8 mouse cellular contexts compared by ENCODE assay signal in the genomic region with DNA sequence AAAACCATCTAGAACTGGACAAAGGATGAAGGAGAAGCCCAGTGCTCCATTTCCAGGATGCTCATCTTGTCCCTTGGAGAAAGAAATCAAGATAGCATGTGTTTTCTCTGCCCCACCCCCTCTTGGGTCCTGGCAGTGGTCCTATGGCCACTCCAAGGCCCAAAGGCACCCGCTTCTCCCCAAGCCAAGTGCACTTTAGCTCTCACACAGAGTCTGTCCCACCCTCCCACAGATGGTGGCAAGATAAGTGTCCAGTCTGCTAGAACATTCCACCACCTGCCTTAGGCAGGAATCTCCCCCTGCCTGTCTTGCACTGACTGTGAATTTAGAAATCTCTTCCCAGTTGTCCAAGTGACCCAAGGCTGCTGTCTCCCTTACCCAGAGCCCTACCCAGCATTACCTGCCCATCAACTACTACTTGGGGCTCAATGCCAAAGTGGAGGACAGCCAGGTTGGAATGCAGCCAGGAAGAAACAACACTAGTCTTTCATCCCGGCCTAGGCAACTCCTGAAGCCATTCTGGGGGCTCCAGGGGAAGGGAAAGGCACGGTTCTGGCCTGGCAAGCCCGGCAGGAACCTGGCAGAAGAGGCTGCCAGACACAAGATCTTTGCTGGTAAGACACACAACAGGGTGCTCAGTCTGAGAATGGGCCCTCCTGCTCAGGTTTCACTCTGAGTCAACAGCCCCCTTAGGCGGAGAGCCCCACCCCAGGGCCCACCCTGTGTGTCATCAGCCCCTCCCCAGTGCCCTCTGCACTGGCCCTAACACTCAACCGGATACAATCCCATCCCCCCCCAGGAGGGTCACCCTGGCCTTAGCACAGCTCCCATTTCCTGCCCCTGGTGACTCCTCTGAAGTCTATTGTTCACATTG. TPM values are rescaled to one million over a fixed set of nuclear protein-coding genes. Genes with fewer than 3 reads are reported as not detected.
DNase-seq lines count a peak whose midpoint lies in the region; ATAC-seq lines count a peak whose summit lies in the region.

No protein-coding gene starts in this region.

- no peaks in the 10 kb centered on the region for H3K9me3 ChIP-seq in heart, embryonic 11.5 days (replicated peaks; ENCODE audit: control insufficient read depth, low read length)
- H3K9me3 ChIP-seq in kidney, embryonic 15.5 days (replicated peaks), result no peaks in the 10 kb centered on the region

- H3K36me3 ChIP-seq in heart, embryonic 11.5 days (ENCODE audit: control insufficient read depth, insufficient read depth, low read length), result no peaks in the 10 kb centered on the region
- no peaks in the 10 kb centered on the region for H3K36me3 ChIP-seq in kidney, embryonic 15.5 days

- DNase-seq in left cerebral cortex, postnatal 14 days (ENCODE audit: low spot score in 2 of 2), result peak; percentile 16 to 55
- DNase-seq in left cerebral cortex, adult 11 months (ENCODE audit: low spot score), result no peak
- peak; percentile 92 for DNase-seq in cerebellum, adult 9-11 months
- DNase-seq in lung, postnatal 10 days, result peak; percentile 88
- DNase-seq in layer of hippocampus, postnatal 25 days (ENCODE audit: extremely low spot score in 1 of 2, low spot score in 1 of 2), result no peak
- DNase-seq in retina, postnatal 1 day, result no peak

- intact Hi-C loops in left cerebral cortex, postnatal 14 days (cut with DNase I), result no loop called here

- WGBS in heart, embryonic 11.5 days (ENCODE audit: insufficient replicate concordance), result 23% methylated on average over 6 of the region's 6 CpGs
- WGBS in kidney, embryonic 15.5 days, result 20% methylated on average over 6 of the region's 6 CpGs

- H3K27ac ChIP-seq in heart, embryonic 11.5 days (ENCODE audit: low read depth, low read length), result peak overlapping the region; percentile 18; the same call in 1 of the 2 replicates
- H3K27ac ChIP-seq in kidney, embryonic 15.5 days, result peak overlapping the region; percentile 61

- H3K9ac ChIP-seq in heart, embryonic 11.5 days (ENCODE audit: low read depth, low read length), result no peak overlapping the region
- H3K9ac ChIP-seq in kidney, embryonic 15.5 days, result no peak overlapping the region

- no peak overlapping the region; the same call in 1 of the 2 replicates for H3K4me2 ChIP-seq in heart, embryonic 11.5 days
- H3K4me2 ChIP-seq in kidney, embryonic 15.5 days, result peak overlapping the region; percentile 27; the same call in 1 of the 2 replicates

- peaks cover 15% of the 10 kb centered on the region for H3K4me1 ChIP-seq in heart, embryonic 11.5 days (ENCODE audit: control insufficient read depth, insufficient read depth, low read length)
- peaks cover 37% of the 10 kb centered on the region for H3K4me1 ChIP-seq in kidney, embryonic 15.5 days

- no peak for ATAC-seq in heart, embryonic 11.5 days (replicated peaks; ENCODE audit: insufficient number of reproducible peaks, low FRiP score, low TSS enrichment)
- peak; percentile 49; the same call in 1 of the 2 replicates for ATAC-seq in kidney, embryonic 15.5 days (replicated peaks; ENCODE audit: low FRiP score)

- peaks cover 18% of the 10 kb centered on the region for H3K27me3 ChIP-seq in heart, embryonic 11.5 days (ENCODE audit: control insufficient read depth, insufficient read depth, low read length)
- H3K27me3 ChIP-seq in kidney, embryonic 15.5 days, result peaks cover 27% of the 10 kb centered on the region

- no peak overlapping the region for H3K4me3 ChIP-seq in heart, embryonic 11.5 days (ENCODE audit: low read depth, low read length)
- no peak overlapping the region for H3K4me3 ChIP-seq in kidney, embryonic 15.5 days (replicated peaks)

RNA-seq across cellular contexts. Expression of a gene that starts 4.5 kb away (rescaled TPM):
- 1 to 10 TPM in 1 of 2 experiments, under 1 TPM in 1; 0.82 to 1.6 TPM for total RNA-seq in left cerebral cortex, postnatal 14 days (2021)
- 2.3 and 4.1 TPM in 2 replicates for polyA plus RNA-seq in heart, embryonic 11.5 days (2014; fragmentation: Nextera tagmentation; extraction: Ambion mirVana)
- polyA plus RNA-seq in kidney, embryonic 15.5 days (2015; fragmentation: Nextera tagmentation; extraction: Ambion mirVana), result 2.5 and 3.5 TPM in 2 replicates
- total RNA-seq in layer of hippocampus, postnatal 25 days (2021), result under 1 TPM; 0.79 to 0.92 TPM

RNA-seq across cellular contexts. Expression of a gene that starts 59.5 kb away (rescaled TPM):
- 10 to 100 TPM; 17.6 to 18.4 TPM for total RNA-seq in left cerebral cortex, postnatal 14 days (2021)
- 10.5 and 14.9 TPM in 2 replicates for polyA plus RNA-seq in heart, embryonic 11.5 days (2014; fragmentation: Nextera tagmentation; extraction: Ambion mirVana)
- polyA plus RNA-seq in kidney, embryonic 15.5 days (2015; fragmentation: Nextera tagmentation; extraction: Ambion mirVana), result 23.1 and 26.5 TPM in 2 replicates
- 10 to 100 TPM; 21.9 to 22.9 TPM for total RNA-seq in layer of hippocampus, postnatal 25 days (2021)

Comparison
In these comparisons a context has a peak if more than half of its experiments do, and no peak if none do; other contexts are left out.
1. DNase-seq: peak in left cerebral cortex, postnatal 14 days (2 of 2), cerebellum, adult 9-11 months (single experiment) and lung, postnatal 10 days (single experiment); none in left cerebral cortex, adult 11 months (single experiment), layer of hippocampus, postnatal 25 days (0 of 2) and retina, postnatal 1 day (single experiment).